ENCODE assay signal across 12 mouse cellular contexts in the genomic region with DNA sequence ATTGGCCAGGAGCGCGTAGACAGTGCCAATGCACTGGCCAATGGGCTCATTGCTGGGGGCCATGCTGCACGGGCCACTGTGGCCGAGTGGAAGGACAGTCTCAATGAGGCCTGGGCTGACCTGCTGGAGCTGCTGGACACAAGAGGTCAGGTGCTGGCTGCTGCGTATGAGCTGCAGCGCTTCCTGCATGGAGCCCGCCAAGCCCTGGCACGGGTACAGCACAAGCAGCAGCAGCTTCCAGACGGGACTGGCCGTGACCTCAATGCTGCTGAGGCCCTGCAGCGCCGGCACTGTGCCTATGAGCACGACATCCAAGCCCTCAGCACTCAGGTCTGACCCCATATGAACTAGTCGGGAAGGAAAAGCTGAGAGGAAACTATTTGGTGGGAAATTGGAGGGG. TPM values are rescaled to one million over a fixed set of nuclear protein-coding genes. Genes with fewer than 3 reads are reported as not detected.
DNase-seq lines count a peak whose midpoint lies in the region; ATAC-seq and TF ChIP-seq lines count a peak whose summit lies in the region.
"Had no signal": no experiment of that assay in that cellular context is flagged by ENCODE, and none has a peak within 500 bp of the region (broad histone marks: within the 10 kb centered on the region; RNA-seq: fewer than 3 reads in every experiment).

No protein-coding gene starts in this region.

- 73% methylated on average over 14 of the region's 14 CpGs for WGBS in heart, postnatal 0 days
- 82% methylated on average over 14 of the region's 14 CpGs for WGBS in heart, embryonic 11.5 days (ENCODE audit: insufficient replicate concordance)

- no peak overlapping the region for H3K4me3 ChIP-seq in heart, postnatal 0 days (ENCODE audit: low read depth, low read length)
- no peak overlapping the region for H3K4me3 ChIP-seq in heart, embryonic 11.5 days (ENCODE audit: low read depth, low read length)
- peak overlapping the region; percentile 1; the same call in 1 of the 2 replicates for H3K4me3 ChIP-seq in gastrocnemius, adult 2 months
- H3K4me3 ChIP-seq: hindbrain, embryonic 12.5 days had no signal

- H3K36me3 ChIP-seq in heart, postnatal 0 days (replicated peaks; ENCODE audit: control insufficient read depth, insufficient read depth, low read length): no peaks in the 10 kb centered on the region
- no peaks in the 10 kb centered on the region for H3K36me3 ChIP-seq in heart, embryonic 11.5 days (ENCODE audit: control insufficient read depth, insufficient read depth, low read length)

- no peak for TF ChIP-seq EP300 in heart, postnatal 0 days (IDR thresholded peaks at IDR 0.05; ENCODE audit: low read depth)

- H3K27me3 ChIP-seq in heart, postnatal 0 days (ENCODE audit: control insufficient read depth, insufficient read depth, low read length): no peaks in the 10 kb centered on the region
- H3K27me3 ChIP-seq in heart, embryonic 11.5 days (ENCODE audit: control insufficient read depth, insufficient read depth, low read length): no peaks in the 10 kb centered on the region
- H3K27me3 ChIP-seq: hindbrain, embryonic 12.5 days had no signal

- intact Hi-C loops in gastrocnemius, adult 2 months (cut with DNase I): no loop called here

- DNase-seq in heart, postnatal 0 days (ENCODE audit: low spot score): no peak
- peak; percentile 81 for DNase-seq in adrenal gland, adult 2 months
- peak; percentile 88 for DNase-seq in brain, adult 2 months (ENCODE audit: low read depth, low spot score)
- DNase-seq in gastrocnemius, adult 2 months: peak; percentile 85
- no peak for DNase-seq in urinary bladder, postnatal 10 days (ENCODE audit: low spot score)
- DNase-seq in embryo, embryonic 10.5 days (ENCODE audit: low spot score): no peak
- DNase-seq in retina, embryonic 14.5 days (ENCODE audit: low spot score): no peak
- DNase-seq: layer of hippocampus, postnatal 36 days; thymus, postnatal 4 days had no signal

- no peak for TF ChIP-seq CTCF in heart, postnatal 0 days (IDR thresholded peaks at IDR 0.05; ENCODE audit: low read depth)
- TF ChIP-seq CTCF in gastrocnemius, adult 2 months (IDR thresholded peaks at IDR 0.05): no peak

- no peak overlapping the region for H3K9ac ChIP-seq in heart, postnatal 0 days (replicated peaks; ENCODE audit: low read depth, low read length)
- H3K9ac ChIP-seq in heart, embryonic 11.5 days (ENCODE audit: low read depth, low read length): no peak overlapping the region
- H3K9ac ChIP-seq: hindbrain, embryonic 12.5 days had no signal

- H3K27ac ChIP-seq in heart, postnatal 0 days (ENCODE audit: low read depth): no peak overlapping the region
- no peak overlapping the region for H3K27ac ChIP-seq in heart, embryonic 11.5 days (ENCODE audit: low read depth, low read length)
- H3K27ac ChIP-seq in gastrocnemius, adult 2 months: peak overlapping the region; percentile 6; the same call in 1 of the 2 replicates
- H3K27ac ChIP-seq: hindbrain, embryonic 12.5 days had no signal

- no peak overlapping the region for H3K4me2 ChIP-seq in heart, postnatal 0 days (ENCODE audit: low read depth, low read length)
- H3K4me2 ChIP-seq in heart, embryonic 11.5 days: no peak overlapping the region
- H3K4me2 ChIP-seq: hindbrain, embryonic 12.5 days had no signal

- no peaks in the 10 kb centered on the region for H3K4me1 ChIP-seq in heart, postnatal 0 days (ENCODE audit: control insufficient read depth, insufficient read depth)
- peaks cover 4% of the 10 kb centered on the region for H3K4me1 ChIP-seq in heart, embryonic 11.5 days (ENCODE audit: control insufficient read depth, insufficient read depth, low read length)
- H3K4me1 ChIP-seq: hindbrain, embryonic 12.5 days had no signal

- H3K9me3 ChIP-seq in heart, postnatal 0 days (replicated peaks; ENCODE audit: control insufficient read depth, low read length): no peaks in the 10 kb centered on the region
- H3K9me3 ChIP-seq in heart, embryonic 11.5 days (replicated peaks; ENCODE audit: control insufficient read depth, low read length): no peaks in the 10 kb centered on the region
- H3K9me3 ChIP-seq: hindbrain, embryonic 12.5 days had no signal

- ATAC-seq in heart, postnatal 0 days (ENCODE audit: insufficient read depth, low read depth): peak; percentile 33; the same call in 1 of the 2 replicates
- no peak; the same call in 1 of the 2 replicates for ATAC-seq in heart, embryonic 11.5 days (replicated peaks; ENCODE audit: insufficient number of reproducible peaks, low FRiP score, low TSS enrichment)
- ATAC-seq: forebrain, embryonic 16.5 days had no signal

RNA-seq across cellular contexts. Expression of a gene that starts 9.7 kb away (rescaled TPM):
- total RNA-seq in heart, postnatal 0 days (2014; rRNA removed; ENCODE audit: low replicate concordance): 9.3 and 30.2 TPM in 2 replicates
- 20.3 and 22.5 TPM in 2 replicates for polyA plus RNA-seq in heart, postnatal 0 days (2015; fragmentation: Nextera tagmentation; extraction: Ambion mirVana)
- 37.0 and 43.4 TPM in 2 replicates for polyA plus RNA-seq in heart, embryonic 11.5 days (2014; fragmentation: Nextera tagmentation; extraction: Ambion mirVana)
- total RNA-seq in adrenal gland, adult 2 months (2021): 10 to 100 TPM; 12.4 to 17.9 TPM
- polyA plus RNA-seq in adrenal gland, adult 2 months (2012; rRNA removed): 5.8 and 7.4 TPM in 2 replicates
- total RNA-seq in gastrocnemius, adult 2 months (2021): 1 to 10 TPM; 2.1 to 2.7 TPM

RNA-seq across cellular contexts. Expression of a gene that starts 35.6 kb away (rescaled TPM):
- 0.04 TPM in 2 replicates for total RNA-seq in heart, postnatal 0 days (2014; rRNA removed; ENCODE audit: low replicate concordance)
- 0.05 and 0.12 TPM in 2 replicates for polyA plus RNA-seq in heart, postnatal 0 days (2015; fragmentation: Nextera tagmentation; extraction: Ambion mirVana)
- 0.42 and 0.49 TPM in 2 replicates for polyA plus RNA-seq in heart, embryonic 11.5 days (2014; fragmentation: Nextera tagmentation; extraction: Ambion mirVana)
- under 1 TPM; 0.58 to 0.83 TPM for total RNA-seq in adrenal gland, adult 2 months (2021)
- polyA plus RNA-seq in adrenal gland, adult 2 months (2012; rRNA removed): 0.30 and 0.42 TPM in 2 replicates
- under 1 TPM in 1 of 2 experiments, not detected in 1; 0.03 TPM for total RNA-seq in gastrocnemius, adult 2 months (2021)

RNA-seq across cellular contexts. Expression of a gene that starts 47.1 kb away (rescaled TPM):
- total RNA-seq in heart, postnatal 0 days (2014; rRNA removed; ENCODE audit: low replicate concordance): 63.4 and 75.1 TPM in 2 replicates
- polyA plus RNA-seq in heart, postnatal 0 days (2015; fragmentation: Nextera tagmentation; extraction: Ambion mirVana): 40.8 and 43.9 TPM in 2 replicates
- 54.0 and 58.0 TPM in 2 replicates for polyA plus RNA-seq in heart, embryonic 11.5 days (2014; fragmentation: Nextera tagmentation; extraction: Ambion mirVana)
- 10 to 100 TPM; 50.2 to 72.7 TPM for total RNA-seq in adrenal gland, adult 2 months (2021)
- 11.8 and 14.7 TPM in 2 replicates for polyA plus RNA-seq in adrenal gland, adult 2 months (2012; rRNA removed)
- total RNA-seq in gastrocnemius, adult 2 months (2021): 10 to 100 TPM; 32.1 to 35.5 TPM

RNA-seq across cellular contexts. Expression of a gene that starts 48.1 kb away (rescaled TPM):
- total RNA-seq in heart, postnatal 0 days (2014; rRNA removed; ENCODE audit: low replicate concordance): 0.43 TPM in 1 of 2 replicates, not detected in the other
- polyA plus RNA-seq in heart, postnatal 0 days (2015; fragmentation: Nextera tagmentation; extraction: Ambion mirVana): 0.54 and 1.6 TPM in 2 replicates
- 1.2 TPM in 2 replicates for polyA plus RNA-seq in heart, embryonic 11.5 days (2014; fragmentation: Nextera tagmentation; extraction: Ambion mirVana)
- total RNA-seq in adrenal gland, adult 2 months (2021): under 1 TPM in 1 of 2 experiments, not detected in 1; 0.12 TPM
- 0.27 and 2.3 TPM in 2 replicates for polyA plus RNA-seq in adrenal gland, adult 2 months (2012; rRNA removed)
- under 1 TPM in 1 of 2 experiments, not detected in 1; 0.11 TPM for total RNA-seq in gastrocnemius, adult 2 months (2021)

Comparison
In these comparisons a context has a peak if more than half of its experiments do, and no peak if none do; other contexts are left out.
1. DNase-seq: peak in adrenal gland, adult 2 months (single experiment), brain, adult 2 months (single experiment) and gastrocnemius, adult 2 months (single experiment); none in heart, postnatal 0 days (single experiment), urinary bladder, postnatal 10 days (single experiment), embryo, embryonic 10.5 days (single experiment) and retina, embryonic 14.5 days (single experiment).